Mouse (Mus musculus): Measurements from ENCODE around the gene Gm20075. TPM values are rescaled to one million over a fixed set of nuclear protein-coding genes. Genes with fewer than 3 reads are reported as not detected.

The Gm20075 gene
- polyA plus RNA-seq (2017; shearing (Covaris generic)): 9.4 TPM

GRCm38 (mm10) chr13:96081276-96081675 lies at the start of gene Gm20075:
Gm20075 (minus strand) TSS chr13:96081376.

GRCm38 (mm10) chr13:96081754-96082153 lies 578 bp upstream of the Gm20075 start, which contains the start of gene Gm17190:
Gm17190 (plus strand) TSS chr13:96082054.

Other genes starting within 250 kb of the Gm20075 start
- gene Iqgap2, start 189.5 kb downstream of the Gm20075 start, polyA plus RNA-seq (2017; shearing (Covaris generic)): 43.9 TPM
- not detected for gene Gm17190, start 678 bp upstream of the Gm20075 start, polyA plus RNA-seq (2017; shearing (Covaris generic))
- gene Sv2c, start 51.2 kb upstream of the Gm20075 start, polyA plus RNA-seq (2017; shearing (Covaris generic)): 2.6 TPM

Measured in effector memory CD4-positive, alpha-beta T cell, adult 5 months (primary cell).